Mouse (Mus musculus) bone marrow, adult 2 months (tissue): ENCODE data around the gene Ccdc89. TPM values are rescaled to one million over a fixed set of nuclear protein-coding genes. Genes with fewer than 3 reads are reported as not detected.

Experiments
- H3K27ac ChIP-seq: fragments of 200-500 bp; 2 replicates; pipeline ENCODE4 v1.5.1; 2012; ENCODE audit warnings: low read depth, mild to moderate bottlenecking, control low read depth, inconsistent platforms, low read length; ENCODE audit not compliant: control insufficient read depth, poor library complexity, insufficient read depth
- H3K4me1 ChIP-seq: fragments of 200-500 bp; 2 replicates; pipeline ENCODE4 v1.6.1; 2011; ENCODE audit warnings: low read length; ENCODE audit not compliant: control insufficient read depth, insufficient read depth
- H3K4me3 ChIP-seq: fragments of 200-500 bp; replicated peaks from 2 replicates; pipeline ENCODE3; 2011; ENCODE audit warnings: mild to moderate bottlenecking, low read depth, low read length, control low read depth; ENCODE audit not compliant: control insufficient read depth
- CTCF ChIP-seq: fragments of 200-500 bp; IDR thresholded peaks from 2 replicates; pipeline ENCODE4 v1.5.1; 2011; ENCODE audit warnings: low read length, control low read depth; ENCODE audit not compliant: control insufficient read depth, insufficient read depth
- POLR2A ChIP-seq: fragments of 200-500 bp; IDR thresholded peaks from 2 replicates; pipeline ENCODE4 v1.6.1; 2011; ENCODE audit warnings: low read depth, mild to moderate bottlenecking, control low read depth, low read length, borderline replicate concordance; ENCODE audit not compliant: control insufficient read depth
- WGBS: fragments of 180-500 bp; shearing (Covaris S2); methylation state at CpG from one replicate; pipeline ENCODE4 v1.1.7; 2018; 5-methylcytosine and 5-hydroxymethylcytosine counted together
- polyA plus RNA-seq: library from polyadenylated mRNA; stranded (reverse); fragments of >200 nt; gene quantifications from 2 replicates; pipeline ENCODE4 v1.2.4, GENCODE M21; 2011; ENCODE audit warnings: low replicate concordance; ENCODE audit not compliant: missing spikeins, insufficient read depth, insufficient read length

Gene Ccdc89
- polyA plus RNA-seq, 1 experiment = not detected

GRCm38 (mm10) chr7:90457517-90457916, 31.1 kb downstream of the Ccdc89 start:
- Histone ChIP-seq H3K4me3 (peak overlapping the region; percentile 79), H3K4me1 (no peaks in the 10 kb centered on the region; the same call in 1 of the 2 replicates), H3K27ac (peak overlapping the region; percentile 9; the same call in 1 of the 2 replicates)
- TF ChIP-seq CTCF (no peak), POLR2A (no peak)
- 3% methylated on average over 10 of the region's 10 CpGs for WGBS

DNA sequence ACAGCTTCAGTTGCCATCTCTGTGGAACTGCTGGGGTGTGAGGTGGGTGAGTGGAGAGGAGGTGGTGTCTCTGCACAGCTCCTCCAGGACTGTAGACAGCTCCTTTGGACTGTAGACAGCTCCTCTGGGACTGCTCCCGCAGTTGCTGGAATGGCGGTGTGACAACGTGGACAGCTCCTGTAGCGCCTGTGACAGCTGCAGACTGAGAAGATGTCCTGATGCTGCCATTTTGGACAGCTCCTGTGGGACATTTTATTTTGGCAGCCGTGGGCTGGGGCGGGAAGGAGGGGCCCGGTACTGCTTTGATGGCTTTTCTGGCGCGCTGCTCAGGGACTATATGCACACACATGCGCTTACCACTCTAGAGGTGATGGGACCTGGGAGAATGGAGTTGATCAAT, 34.0 kb downstream of the Ccdc89 start:
- Histone ChIP-seq H3K27ac (no peak overlapping the region), H3K4me3 (no peak overlapping the region), H3K4me1 (no peaks in the 10 kb centered on the region; the same call in 1 of the 2 replicates)
- 73% methylated on average over 10 of the region's 10 CpGs for WGBS
- TF ChIP-seq POLR2A = no peak

- no peak overlapping the region for H3K4me3 ChIP-seq
- WGBS = 22% methylated on average over 14 of the region's 14 CpGs
- no peak overlapping the region for H3K27ac ChIP-seq
- TF ChIP-seq CTCF (peak; percentile 70), POLR2A (peak; percentile 35; the same call in 1 of the 2 replicates)
- no peaks in the 10 kb centered on the region; the same call in 1 of the 2 replicates for H3K4me1 ChIP-seq
Measured at GRCm38 (mm10) chr7:90460930-90461329, 34.6 kb downstream of the Ccdc89 start.

DNA sequence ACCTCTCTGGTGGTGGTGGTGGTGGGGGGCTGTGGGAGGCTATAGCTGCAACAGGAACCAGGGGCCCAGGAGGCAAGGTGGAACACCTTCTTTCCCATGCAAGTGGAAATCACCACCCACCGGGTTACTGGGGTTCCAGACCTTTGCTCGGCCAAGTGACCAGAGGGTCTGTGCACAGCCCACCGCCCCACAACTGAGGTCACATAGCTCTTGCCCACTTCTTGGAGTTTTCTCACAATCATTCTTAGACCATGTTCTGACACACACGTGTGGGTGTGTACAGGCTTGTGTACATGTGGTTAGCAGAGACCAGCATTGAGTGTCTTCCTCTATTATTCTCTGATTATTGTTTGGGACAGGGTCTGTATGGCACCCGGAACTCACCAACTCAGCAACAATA, 35.1 kb downstream of the Ccdc89 start:
- 94% methylated on average over 5 of the region's 5 CpGs for WGBS
- no peak for TF ChIP-seq POLR2A
- no peak for TF ChIP-seq CTCF
- no peak overlapping the region for H3K27ac ChIP-seq
- H3K4me1 ChIP-seq = no peaks in the 10 kb centered on the region
- H3K4me3 ChIP-seq = no peak overlapping the region

DNA sequence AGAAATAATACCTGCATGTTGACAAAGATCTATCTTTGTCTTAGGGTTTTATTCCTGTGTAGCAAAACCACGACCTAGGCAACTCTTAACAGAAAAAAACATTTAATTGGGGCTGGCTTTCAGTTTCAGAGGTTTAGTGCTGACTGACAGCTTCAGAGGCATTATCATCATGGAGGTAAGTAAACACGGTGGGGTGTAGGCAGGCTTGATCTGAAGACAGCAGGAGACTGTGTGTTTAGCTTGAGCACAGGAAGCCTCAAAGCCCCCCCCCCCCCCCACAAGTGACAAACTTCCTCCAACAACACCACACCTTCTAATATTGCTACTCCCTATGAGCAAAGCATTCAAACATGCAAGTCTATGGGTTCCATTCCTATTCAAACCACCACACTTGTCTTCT, 47.1 kb downstream of the Ccdc89 start:
- H3K4me3 ChIP-seq = no peak overlapping the region
- no peak for TF ChIP-seq POLR2A
- 13% methylated on average over 2 of the region's 2 CpGs for WGBS
- no peaks in the 10 kb centered on the region for H3K4me1 ChIP-seq
- H3K27ac ChIP-seq = no peak overlapping the region

DNA sequence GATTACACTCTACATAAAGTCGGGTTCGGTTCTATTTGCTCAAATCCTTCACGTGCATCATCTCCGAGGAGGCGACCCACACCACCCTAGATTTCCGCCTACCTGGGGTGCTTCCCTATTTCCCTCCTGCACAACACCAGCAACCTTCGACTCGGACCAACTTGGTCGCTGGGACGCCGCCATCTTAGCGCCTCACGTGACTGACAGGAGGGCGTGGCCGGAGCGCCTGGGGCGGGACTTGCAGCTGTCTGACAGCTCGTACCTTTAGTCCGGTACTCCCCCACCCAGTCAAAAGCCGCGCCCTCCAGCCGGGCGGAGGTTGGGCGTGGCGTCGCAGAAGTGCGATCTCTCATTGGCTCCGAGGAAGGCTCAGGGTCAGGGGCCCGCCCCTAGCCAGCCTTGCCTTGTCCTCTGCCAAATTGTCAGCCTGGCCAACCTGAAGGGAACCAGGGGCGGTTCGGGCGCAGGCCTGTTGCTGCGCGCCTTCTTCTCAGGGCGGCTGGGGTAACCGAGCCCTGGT, 49.5 kb downstream of the Ccdc89 start, which contains the start of gene Tmem126b:
TSS of gene Tmem126b (minus strand) at position 209 of the 520 bp plus-strand sequence.
- H3K27ac ChIP-seq = peak within 1 kb of the TSS; percentile 82
- under 1% methylated on average over 36 of the region's 36 CpGs for WGBS
- H3K4me1 ChIP-seq = no peaks in the 10 kb centered on the region
- H3K4me3 ChIP-seq = peak within 1 kb of the TSS; percentile 88
- TF ChIP-seq POLR2A = peak; percentile 90
- TF ChIP-seq CTCF = no peak

GRCm38 (mm10) chr7:90476313-90477245, 50.2 kb downstream of the Ccdc89 start, which contains the start of gene Dlg2:
Dlg2 (plus strand) TSS chr7:90476672.
- Histone ChIP-seq H3K4me3 (peak within 1 kb of the TSS; percentile 88), H3K4me1 (no peaks in the 10 kb centered on the region), H3K27ac (peak within 1 kb of the TSS; percentile 82)
- TF ChIP-seq POLR2A = no peak
- no peak for TF ChIP-seq CTCF
- under 1% methylated on average over 32 of the region's 32 CpGs for WGBS

Other genes starting within 250 kb of the Ccdc89 start
- not detected in 2 replicates for gene Ccdc83, start 160.8 kb upstream of the Ccdc89 start, polyA plus RNA-seq
- gene Sytl2, start 124.3 kb upstream of the Ccdc89 start, polyA plus RNA-seq = 0.41 and 0.85 TPM in 2 replicates
- gene Crebzf, start 16.2 kb downstream of the Ccdc89 start, polyA plus RNA-seq = 36.7 and 56.8 TPM in 2 replicates
- 13.7 and 15.3 TPM in 2 replicates for gene Tmem126a, start 30.7 kb downstream of the Ccdc89 start, polyA plus RNA-seq
- 7.5 and 10.7 TPM in 2 replicates for gene Tmem126b, start 49.4 kb downstream of the Ccdc89 start, polyA plus RNA-seq
- gene Dlg2, start 50.1 kb downstream of the Ccdc89 start, polyA plus RNA-seq = 2.6 and 11.7 TPM in 2 replicates